Mouse (Mus musculus): ENCODE measurements around the gene Slc25a26.

- TF ChIP-seq CTCF (IDR thresholded peaks at IDR 0.05; ENCODE audit: low read depth, low read length) (no peak), POLR2A (IDR thresholded peaks at IDR 0.05; ENCODE audit: borderline replicate concordance, low read depth, low read length) (no peak)
These were observed 7.8 kb downstream of the Slc25a26 start for GRCm38 (mm10) chr6:94507921-94508320.
